Mouse (Mus musculus) E14TG2a.4 (cell line): ENCODE results near the gene Trim28.

Source experiments
- CTCF ChIP-seq: conservative IDR thresholded peaks from 2 replicates; pipeline ENCODE4 v1.5.1; 2014; ENCODE audit warnings: low read length
- NANOG ChIP-seq: IDR thresholded peaks from 2 replicates; pipeline ENCODE4 v1.6.1; 2014; ENCODE audit warnings: borderline replicate concordance, low read length, mixed read lengths
- POU5F1 ChIP-seq: IDR thresholded peaks from 2 replicates; pipeline ENCODE4 v1.6.1; 2014; ENCODE audit warnings: low read length, borderline replicate concordance

- no peak for TF ChIP-seq CTCF
- TF ChIP-seq POU5F1, result no peak
- no peak for TF ChIP-seq NANOG
Observed at GRCm38 (mm10) chr7:13006011-13006410, 7.1 kb downstream of the Trim28 start.
